Mouse (Mus musculus) cerebellum, adult 2 months (tissue): ENCODE measurements at regions not wholly inside any gene's neighbourhood (a gene's known extent, or its start where the extent isn't known, plus 50 kb on each side); places are given as distances from the start of the nearest gene placed in this dataset.
"Not testable (repeated sequence)": the region's sequence is repeated elsewhere in the genome, so short reads cannot be mapped to it uniquely, and the experiment has no call there.

ENCODE experiments used
- CTCF ChIP-seq: fragments of 200-500 bp; IDR thresholded peaks from 2 replicates; pipeline ENCODE4 v1.5.1; 2011; ENCODE audit warnings: low read depth, mild to moderate bottlenecking, control low read depth, low read length, moderate library complexity, borderline replicate concordance; ENCODE audit not compliant: insufficient read depth
- POLR2A ChIP-seq: fragments of 200-500 bp; IDR thresholded peaks from 2 replicates; pipeline ENCODE4 v1.6.1; 2011; ENCODE audit warnings: low read length, control low read depth, borderline replicate concordance; ENCODE audit not compliant: insufficient read depth

- not testable (repeated sequence) for TF ChIP-seq POLR2A, CTCF
Observed at GRCm38 (mm10) chr4:3071326-3071725, 95.8 kb upstream of the Vmn1r2 start.
